Mouse (Mus musculus) erythroblast, embryonic 14.5 days (primary cell): Measurements from ENCODE around the gene Pitpnc1. TPM values are rescaled to one million over a fixed set of nuclear protein-coding genes. Genes with fewer than 3 reads are reported as not detected.

Experiments
- H3K27me3 ChIP-seq: 2 replicates; pipeline ENCODE4 v1.6.1; 2012; ENCODE audit warnings: inconsistent platforms; ENCODE audit not compliant: control insufficient read depth
- H3K36me3 ChIP-seq: 2 replicates; pipeline ENCODE4 v1.6.1; 2012; ENCODE audit warnings: mild to moderate bottlenecking, inconsistent platforms; ENCODE audit not compliant: control insufficient read depth
- H3K4me1 ChIP-seq: 2 replicates; pipeline ENCODE4 v1.6.1; 2012; ENCODE audit warnings: inconsistent platforms; ENCODE audit not compliant: control insufficient read depth
- H3K4me3 ChIP-seq: replicated peaks from 2 replicates; pipeline ENCODE3; 2012; ENCODE audit warnings: moderate library complexity, mild to moderate bottlenecking, inconsistent platforms
- H3K9me3 ChIP-seq: 2 replicates; pipeline ENCODE4 v1.6.1; 2012; ENCODE audit warnings: low read length, inconsistent platforms, mixed read lengths; ENCODE audit not compliant: control insufficient read depth
- GATA1 ChIP-seq: IDR thresholded peaks from 2 replicates; pipeline ENCODE4 v1.6.1; 2012; ENCODE audit warnings: low read length, inconsistent platforms, mixed read lengths
- TAL1 ChIP-seq: IDR thresholded peaks from 3 replicates; pipeline ENCODE4 v1.6.1; 2012; ENCODE audit warnings: low read length, inconsistent platforms, mixed read lengths
- polyA plus RNA-seq: library from polyadenylated mRNA; stranded (reverse); fragments of >175 nt; gene quantifications from 2 replicates; pipeline ENCODE4 v1.2.3, GENCODE M21; 2012

Pitpnc1 gene
- polyA plus RNA-seq, 1 experiment, result 0.37 TPM

GRCm38 (mm10) chr11:107276898-107277297 lies 193.6 kb downstream of the Pitpnc1 start:
- no peak for TF ChIP-seq TAL1
- TF ChIP-seq GATA1, result no peak
- H3K27me3 ChIP-seq, result no peaks in the 10 kb centered on the region
- H3K36me3 ChIP-seq, result no peaks in the 10 kb centered on the region
- peaks cover 9% of the 10 kb centered on the region for H3K4me1 ChIP-seq
- no peaks in the 10 kb centered on the region for H3K9me3 ChIP-seq
- H3K4me3 ChIP-seq, result no peak overlapping the region

GRCm38 (mm10) chr11:107276337-107276736 lies 194.2 kb downstream of the Pitpnc1 start:
- no peaks in the 10 kb centered on the region for H3K36me3 ChIP-seq
- no peak overlapping the region for H3K4me3 ChIP-seq
- H3K9me3 ChIP-seq, result no peaks in the 10 kb centered on the region
- TF ChIP-seq GATA1 (no peak), TAL1 (no peak)
- peaks cover 9% of the 10 kb centered on the region for H3K4me1 ChIP-seq
- H3K27me3 ChIP-seq, result no peaks in the 10 kb centered on the region

- TF ChIP-seq TAL1 (no peak), GATA1 (no peak)
- Histone ChIP-seq H3K27me3 (no peaks in the 10 kb centered on the region), H3K4me1 (peaks cover 9% of the 10 kb centered on the region), H3K9me3 (no peaks in the 10 kb centered on the region), H3K36me3 (no peaks in the 10 kb centered on the region), H3K4me3 (no peak overlapping the region)
These were observed 194.6 kb downstream of the Pitpnc1 start for GRCm38 (mm10) chr11:107275902-107276301.

- Histone ChIP-seq H3K27me3 (no peaks in the 10 kb centered on the region), H3K4me3 (no peak overlapping the region), H3K4me1 (peaks cover 9% of the 10 kb centered on the region), H3K9me3 (no peaks in the 10 kb centered on the region), H3K36me3 (no peaks in the 10 kb centered on the region; the same call in 1 of the 2 replicates)
- TF ChIP-seq GATA1, result no peak
- TF ChIP-seq TAL1, result no peak
These were observed 196.3 kb downstream of the Pitpnc1 start for GRCm38 (mm10) chr11:107274206-107274605.

DNA sequence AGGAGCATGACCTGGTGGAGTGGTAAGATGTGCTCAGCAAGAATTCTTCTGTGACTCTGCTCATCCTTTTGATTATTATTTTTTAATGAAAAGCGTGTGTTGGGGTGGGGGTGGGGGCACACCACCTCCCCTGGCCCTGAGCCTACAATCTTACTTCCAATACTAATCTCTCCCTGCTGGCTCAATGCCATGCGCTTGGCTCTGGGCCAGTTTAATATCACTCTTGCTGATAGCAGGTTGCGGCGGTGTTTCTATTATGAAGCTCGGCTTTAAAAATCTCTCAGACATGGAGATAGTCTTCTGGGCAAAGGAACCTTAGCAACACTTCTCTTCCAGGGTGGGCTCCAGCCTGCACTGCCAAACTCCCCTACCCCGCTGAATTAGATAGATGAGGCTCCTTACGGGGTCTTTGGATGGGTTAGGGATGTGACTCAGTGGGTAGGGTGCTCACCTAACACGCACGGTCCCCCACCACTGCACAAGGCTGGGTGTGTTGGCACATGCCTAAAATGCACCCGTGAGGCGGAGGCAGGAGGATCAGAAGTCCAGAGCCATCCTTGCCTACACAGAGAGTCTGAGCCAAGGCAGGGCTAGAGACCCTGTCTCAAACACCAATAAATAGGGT lies 198.0 kb downstream of the Pitpnc1 start:
- Histone ChIP-seq H3K36me3 (peaks cover 3% of the 10 kb centered on the region), H3K9me3 (peaks cover 5% of the 10 kb centered on the region), H3K27me3 (no peaks in the 10 kb centered on the region), H3K4me3 (no peak overlapping the region), H3K4me1 (peaks cover 8% of the 10 kb centered on the region)
- TF ChIP-seq TAL1 (no peak), GATA1 (no peak)

DNA sequence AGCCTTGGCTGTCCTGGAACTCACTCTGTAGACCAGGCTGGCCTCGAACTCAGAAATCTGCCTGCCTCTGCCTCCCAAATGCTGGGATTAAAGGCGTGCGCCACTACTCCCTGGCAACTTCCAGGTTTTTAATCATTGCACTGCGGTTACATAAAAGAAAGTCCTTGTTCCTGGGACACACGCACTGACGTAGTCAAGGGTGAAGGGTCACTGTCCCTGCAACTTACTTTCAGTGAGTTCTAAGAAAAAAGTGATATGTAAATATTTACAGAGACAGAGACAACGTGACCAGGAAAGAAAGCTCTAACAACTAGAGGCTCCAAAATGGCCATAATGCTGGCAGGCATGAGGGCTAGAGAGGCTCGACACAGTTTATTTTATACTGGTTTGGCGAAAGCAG lies 199.9 kb downstream of the Pitpnc1 start:
- H3K36me3 ChIP-seq, result peaks cover 3% of the 10 kb centered on the region
- H3K9me3 ChIP-seq, result peaks cover 5% of the 10 kb centered on the region
- H3K4me1 ChIP-seq, result peaks cover 2% of the 10 kb centered on the region; the same call in 1 of the 2 replicates
- no peak overlapping the region for H3K4me3 ChIP-seq
- no peaks in the 10 kb centered on the region for H3K27me3 ChIP-seq
- no peak for TF ChIP-seq GATA1
- no peak for TF ChIP-seq TAL1

GRCm38 (mm10) chr11:107267522-107267921 lies 203.0 kb downstream of the Pitpnc1 start:
- no peaks in the 10 kb centered on the region for H3K27me3 ChIP-seq
- H3K9me3 ChIP-seq, result peaks cover 5% of the 10 kb centered on the region
- H3K36me3 ChIP-seq, result peaks cover 3% of the 10 kb centered on the region
- H3K4me1 ChIP-seq, result no peaks in the 10 kb centered on the region; the same call in 1 of the 2 replicates
- H3K4me3 ChIP-seq, result no peak overlapping the region
- TF ChIP-seq TAL1, result no peak
- no peak for TF ChIP-seq GATA1

- Histone ChIP-seq H3K36me3 (peaks cover 3% of the 10 kb centered on the region), H3K4me3 (no peak overlapping the region), H3K4me1 (no peaks in the 10 kb centered on the region), H3K27me3 (no peaks in the 10 kb centered on the region), H3K9me3 (peaks cover 5% of the 10 kb centered on the region)
- no peak for TF ChIP-seq TAL1
- no peak for TF ChIP-seq GATA1
These were observed 204.6 kb downstream of the Pitpnc1 start for GRCm38 (mm10) chr11:107265861-107266260.

DNA sequence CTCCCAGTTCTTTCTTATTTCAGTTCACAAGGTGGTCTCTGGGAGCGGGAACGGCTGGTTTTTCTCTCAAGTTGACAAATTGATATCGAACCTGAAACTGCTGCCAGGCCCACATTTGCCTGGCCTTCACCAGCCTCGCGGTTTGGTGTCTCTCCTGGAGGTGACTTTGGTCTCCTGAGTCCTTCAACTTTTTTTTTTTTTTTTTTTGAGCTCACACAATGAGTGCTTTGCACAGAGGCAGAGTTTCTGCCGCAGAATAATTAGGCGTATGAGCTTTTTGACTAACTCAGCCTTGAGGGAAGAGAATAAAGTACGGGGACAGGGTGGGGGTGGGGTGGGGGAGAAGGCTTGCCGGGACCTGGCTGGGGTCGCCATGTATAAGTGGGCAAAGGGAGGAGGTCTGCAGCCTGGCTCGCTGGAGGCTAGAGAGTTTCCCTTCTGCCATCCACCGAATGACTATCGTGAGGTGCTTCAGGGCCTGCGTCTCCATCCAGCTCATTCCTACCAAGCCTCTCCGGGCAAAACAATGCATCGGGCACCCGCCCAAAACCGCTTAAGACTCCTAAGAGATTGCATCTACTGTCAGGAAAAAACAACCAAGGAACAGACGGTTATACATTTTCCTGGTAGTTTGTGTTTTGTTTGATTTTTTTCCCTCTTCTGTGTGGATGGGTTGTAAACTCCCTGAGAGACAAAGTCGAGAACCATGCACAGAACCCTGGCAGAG lies 205.4 kb downstream of the Pitpnc1 start:
- Histone ChIP-seq H3K4me1 (no peaks in the 10 kb centered on the region), H3K9me3 (peaks cover 5% of the 10 kb centered on the region), H3K27me3 (no peaks in the 10 kb centered on the region), H3K36me3 (peaks cover 3% of the 10 kb centered on the region), H3K4me3 (no peak overlapping the region)
- TF ChIP-seq TAL1 (no peak), GATA1 (no peak)

GRCm38 (mm10) chr11:107263838-107264237 lies 206.7 kb downstream of the Pitpnc1 start:
- Histone ChIP-seq H3K27me3 (no peaks in the 10 kb centered on the region), H3K36me3 (peaks cover 3% of the 10 kb centered on the region), H3K4me3 (no peak overlapping the region), H3K9me3 (peaks cover 5% of the 10 kb centered on the region), H3K4me1 (no peaks in the 10 kb centered on the region)
- TF ChIP-seq GATA1, result no peak
